Mouse (Mus musculus): ENCODE data around the gene Spats2l.
A peak's percentile ranks its signal among the peaks of the same experiment; 100 is the strongest.

Gene Spats2l

DNA sequence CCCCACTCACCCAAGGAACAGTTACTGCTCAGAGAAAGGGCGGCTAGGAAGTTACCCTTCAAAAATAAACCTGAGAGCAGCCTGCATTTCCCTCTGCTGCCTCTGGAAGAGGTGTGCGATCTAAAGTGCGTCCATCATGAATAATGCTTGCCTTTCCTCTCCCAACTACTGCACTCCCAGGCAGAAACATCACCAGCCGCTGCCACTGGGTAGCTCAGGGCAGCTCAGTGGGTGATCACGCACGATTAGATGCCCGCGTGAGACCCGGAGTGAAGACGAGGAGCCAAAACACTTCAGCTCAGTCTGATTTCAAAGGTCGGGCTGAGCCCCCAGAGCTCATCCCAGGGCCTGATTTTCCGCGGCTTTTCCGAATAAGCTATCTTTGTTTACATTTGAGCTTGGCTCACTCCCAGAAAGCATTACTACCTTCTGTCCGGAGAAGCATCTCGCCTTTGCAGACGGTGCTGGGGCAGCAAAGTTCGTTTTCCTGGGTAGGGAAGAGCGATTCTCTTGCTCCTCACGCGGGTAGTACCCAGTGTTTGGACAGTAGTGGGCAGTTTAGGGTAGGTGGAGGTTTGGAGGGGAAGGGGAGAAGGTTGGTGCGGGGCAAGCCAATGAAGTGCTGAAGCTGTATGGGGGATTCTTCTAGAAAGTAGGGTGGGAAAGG lies at the start of gene Spats2l:
Gene Spats2l, plus strand, starts transcription at position 162 of the 667 bp plus-strand sequence.
- peak; percentile 48 to 59 for DNase-seq (ENCODE audit: low spot score in 2 of 2)

GRCm38 (mm10) chr1:57725268-57725667 lies 48.7 kb upstream of the Spats2l start:
- no peak for DNase-seq (ENCODE audit: low spot score in 2 of 2)

DNA sequence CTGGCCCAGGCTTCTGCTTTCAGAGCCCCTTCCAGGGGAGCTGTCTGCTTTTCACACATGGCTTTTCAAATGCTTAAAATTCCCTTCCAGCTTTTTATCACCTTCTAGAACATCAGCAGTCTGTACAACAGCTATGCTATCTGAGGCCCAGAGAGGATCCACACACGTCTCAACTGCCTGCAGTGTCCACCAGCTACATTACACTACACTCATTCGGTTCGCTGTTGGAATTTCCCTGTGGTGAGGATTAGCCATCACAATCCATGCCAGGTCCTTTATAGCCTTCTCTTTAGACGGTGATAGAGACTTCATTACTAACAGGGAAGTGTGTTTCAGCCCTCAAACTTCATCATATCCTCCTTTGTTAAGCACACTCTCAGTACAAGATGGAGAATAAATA lies 38.1 kb upstream of the Spats2l start:
- no peak for DNase-seq (ENCODE audit: low spot score in 2 of 2)

- no peak for DNase-seq (ENCODE audit: low spot score in 2 of 2)
These were observed 32.2 kb upstream of the Spats2l start for GRCm38 (mm10) chr1:57741740-57742139.

DNA sequence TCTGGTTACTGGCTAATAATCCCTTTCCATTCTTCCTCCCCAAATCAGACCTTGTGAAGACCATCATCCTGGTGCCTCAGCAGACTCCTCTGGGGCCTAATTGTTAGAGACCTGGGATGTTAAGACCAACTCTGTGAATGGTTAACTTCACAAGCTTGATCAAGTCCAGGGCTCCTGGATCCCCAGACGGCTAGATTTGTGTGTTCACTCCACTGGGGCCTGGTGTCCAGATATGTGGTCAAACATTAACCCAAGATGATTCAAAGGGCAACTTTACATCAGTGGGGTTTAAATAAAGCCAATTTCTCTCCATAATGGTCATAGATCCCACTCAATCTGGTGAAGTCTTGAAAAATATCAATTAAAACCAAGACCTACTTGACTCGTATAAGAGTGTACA lies 31.7 kb upstream of the Spats2l start:
- DNase-seq (ENCODE audit: low spot score in 2 of 2): no peak

- DNase-seq (ENCODE audit: low spot score in 2 of 2): peak in 1 of 2 experiments; percentile 4
These were observed 22.2 kb upstream of the Spats2l start for GRCm38 (mm10) chr1:57751781-57752180.

- no peak for DNase-seq (ENCODE audit: low spot score in 2 of 2)
These were observed 7.6 kb upstream of the Spats2l start for GRCm38 (mm10) chr1:57766396-57766795.

DNA sequence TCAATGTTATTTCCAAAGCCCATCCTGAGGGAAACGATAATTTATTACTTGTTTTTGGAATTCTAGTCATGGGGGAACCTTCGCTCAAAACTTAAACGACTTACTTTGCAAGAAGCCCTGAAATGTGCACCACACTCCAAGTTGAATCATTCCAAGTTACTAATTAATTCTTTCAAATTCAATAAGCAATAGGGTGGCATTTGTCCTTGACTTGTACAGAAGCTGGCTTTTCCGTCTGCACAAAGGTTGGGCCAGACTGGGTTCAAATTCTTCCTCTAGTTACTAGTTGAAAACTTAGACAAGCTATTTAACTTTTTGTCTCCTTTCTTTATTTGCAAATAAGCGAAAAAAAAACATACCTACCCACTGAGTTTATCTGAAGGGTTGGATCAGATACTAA lies 636 bp upstream of the Spats2l start:
- DNase-seq (ENCODE audit: low spot score in 2 of 2): no peak

DNA sequence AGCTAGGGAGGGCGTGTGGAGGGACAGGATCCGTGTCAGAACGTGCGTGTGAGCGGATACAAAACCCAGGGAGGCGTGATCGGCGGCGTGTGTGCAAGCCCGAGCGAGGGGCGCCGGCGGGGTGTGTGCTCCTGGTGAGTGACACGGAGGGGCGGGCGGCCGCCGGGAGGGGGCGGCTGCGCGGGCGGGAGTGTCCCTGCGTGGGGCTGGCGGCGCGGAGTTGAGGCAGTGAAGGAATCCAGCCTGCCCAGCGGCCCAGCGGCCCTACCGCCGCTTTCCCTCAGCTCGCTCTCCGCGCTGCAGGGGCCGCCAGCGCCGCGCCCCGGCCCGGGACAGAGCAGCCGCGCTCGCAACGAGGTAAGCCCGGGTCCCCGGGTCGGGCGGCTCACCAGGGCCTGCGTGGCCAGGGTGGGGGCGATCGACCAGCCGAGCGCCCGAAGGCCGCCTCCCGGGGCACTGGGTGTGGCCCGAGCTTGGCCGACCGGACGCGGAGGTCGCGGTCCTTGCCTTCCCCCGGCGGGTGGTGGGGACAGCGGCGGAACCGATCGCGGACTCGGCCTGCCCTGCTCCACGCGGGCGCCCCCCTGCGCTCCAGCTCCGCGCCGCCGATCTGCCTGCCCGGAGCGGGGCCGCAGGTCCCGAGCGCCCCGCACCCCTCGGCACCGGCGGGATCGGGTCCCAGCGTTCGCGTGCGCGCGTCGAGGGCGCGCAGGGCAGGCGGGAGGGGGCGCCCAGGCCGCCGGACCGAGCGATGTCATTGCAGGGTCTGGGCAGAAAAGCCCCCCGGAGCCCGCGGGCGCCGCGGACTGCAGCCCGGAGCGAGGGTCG lies 920 bp downstream of the Spats2l start:
- peak; percentile 50 to 60 for DNase-seq (ENCODE audit: low spot score in 2 of 2)

GRCm38 (mm10) chr1:57775496-57775790 lies 1.5 kb downstream of the Spats2l start:
- DNase-seq (ENCODE audit: low spot score in 2 of 2): peak; percentile 32 to 36

DNA sequence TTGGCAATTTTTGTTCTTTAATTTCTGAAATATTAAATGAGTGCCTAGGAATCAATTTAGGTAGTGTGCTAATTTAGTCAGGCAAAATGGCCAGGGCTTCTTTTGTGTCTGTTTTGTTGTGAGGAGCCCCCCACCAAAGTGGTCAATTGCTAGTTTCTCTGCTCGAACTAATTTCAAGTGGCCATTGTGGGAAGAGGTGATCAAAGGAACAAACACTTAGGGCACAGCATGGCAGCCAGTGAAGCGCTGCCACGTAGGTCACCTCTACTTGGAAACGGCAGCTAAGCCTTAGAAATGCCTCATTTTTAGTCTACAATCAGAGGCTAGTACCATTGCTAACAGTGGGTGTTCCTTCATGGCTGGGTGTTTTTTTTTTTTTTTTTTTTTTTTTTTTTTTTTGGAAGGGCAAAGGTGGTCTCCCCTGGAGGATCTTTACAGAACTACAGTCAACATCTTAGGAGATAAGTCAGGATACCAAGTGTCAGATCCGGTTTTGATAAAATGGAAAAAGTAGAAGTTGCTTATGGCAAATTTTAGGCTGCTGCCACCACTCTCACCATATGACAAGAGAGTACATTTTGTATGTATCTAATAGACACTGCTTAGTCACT lies 2.8 kb downstream of the Spats2l start:
- no peak for DNase-seq (ENCODE audit: low spot score in 2 of 2)

GRCm38 (mm10) chr1:57784300-57784699 lies 10.3 kb downstream of the Spats2l start:
- DNase-seq (ENCODE audit: low spot score in 2 of 2): no peak

DNA sequence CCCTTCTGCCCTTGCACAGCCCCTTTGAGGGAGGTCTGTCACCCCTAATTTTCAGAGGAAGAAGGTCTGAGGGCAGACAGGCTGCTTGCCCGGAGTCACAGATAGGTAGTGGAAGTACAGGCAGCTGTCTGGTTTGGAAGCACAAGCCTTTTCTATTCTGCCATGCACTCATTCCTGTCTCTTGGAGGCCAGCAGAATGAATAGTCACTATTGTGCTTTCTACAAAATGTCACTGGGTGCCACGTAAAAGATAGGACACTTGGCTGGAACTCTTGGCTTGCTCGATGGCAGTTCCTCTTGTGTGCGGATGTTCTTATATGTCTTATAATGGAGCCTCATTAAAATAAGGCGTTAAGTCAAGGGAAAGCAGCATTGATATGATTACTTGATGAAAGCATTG lies 15.9 kb downstream of the Spats2l start:
- no peak for DNase-seq (ENCODE audit: low spot score in 2 of 2)

GRCm38 (mm10) chr1:57792212-57792611 lies 18.2 kb downstream of the Spats2l start:
- no peak for DNase-seq (ENCODE audit: low spot score in 2 of 2)

DNA sequence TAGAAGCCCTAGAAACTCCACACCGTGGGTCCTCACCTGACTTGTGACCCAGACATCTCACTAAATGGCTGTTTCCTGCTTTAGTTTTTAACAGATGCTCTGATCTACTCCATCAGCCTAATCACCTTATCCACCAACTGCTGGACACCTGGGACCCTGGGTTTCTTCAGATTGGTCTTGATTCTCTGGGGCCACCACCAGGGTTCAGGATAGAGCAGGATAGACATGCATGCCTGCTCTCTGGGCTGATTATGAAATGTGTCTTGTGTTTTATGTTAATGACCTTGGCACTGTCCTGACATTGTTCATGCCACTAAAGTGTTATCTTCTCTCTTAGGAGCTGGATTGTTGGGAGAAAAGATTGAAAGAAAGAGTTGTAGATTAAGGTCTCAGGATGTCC lies 21.9 kb downstream of the Spats2l start:
- DNase-seq (ENCODE audit: low spot score in 2 of 2): no peak

DNA sequence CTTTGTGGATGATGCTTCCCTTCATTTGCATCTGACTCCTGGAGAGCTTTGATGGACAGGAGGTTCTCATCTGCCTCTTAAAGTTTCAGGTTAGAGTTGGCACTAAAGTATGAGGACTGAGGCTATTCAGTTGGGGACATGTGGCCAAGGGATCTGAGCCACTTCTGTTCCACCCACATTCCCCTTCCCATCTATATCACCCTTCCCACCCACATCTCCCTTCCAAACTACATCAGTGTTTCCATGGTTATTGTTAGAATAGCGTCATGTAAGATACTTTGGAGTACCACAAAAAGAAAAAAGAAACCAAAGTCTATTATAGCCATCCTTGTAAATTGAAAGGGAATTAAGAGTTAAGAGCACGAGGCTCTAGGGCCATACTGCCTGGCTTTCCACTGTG lies 25.4 kb downstream of the Spats2l start:
- DNase-seq (ENCODE audit: low spot score in 2 of 2): no peak

DNA sequence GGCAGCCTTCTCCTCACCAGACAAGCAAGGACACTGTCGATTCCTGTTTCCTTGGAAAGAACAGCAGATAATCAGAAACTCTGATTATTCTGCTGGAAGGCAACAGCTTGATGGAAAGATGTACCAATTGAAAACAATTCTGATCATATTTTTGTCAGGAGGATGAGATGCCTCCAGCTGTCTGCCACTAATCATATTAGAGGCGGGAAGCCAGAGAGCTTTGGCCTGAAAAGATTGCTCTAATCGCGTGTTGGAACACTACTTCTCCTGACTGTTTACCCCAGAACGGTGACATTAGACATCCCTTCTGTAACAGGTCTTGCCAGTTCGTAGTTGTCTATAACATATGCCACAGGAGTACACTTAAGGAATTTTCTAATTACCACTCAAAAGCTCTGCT lies 26.9 kb downstream of the Spats2l start:
- no peak for DNase-seq (ENCODE audit: low spot score in 2 of 2)

- DNase-seq (ENCODE audit: low spot score in 2 of 2): no peak
These were observed 32.2 kb downstream of the Spats2l start for GRCm38 (mm10) chr1:57806126-57806525.

- DNase-seq (ENCODE audit: low spot score in 2 of 2): no peak
These were observed 33.9 kb downstream of the Spats2l start for GRCm38 (mm10) chr1:57807882-57808281.

DNA sequence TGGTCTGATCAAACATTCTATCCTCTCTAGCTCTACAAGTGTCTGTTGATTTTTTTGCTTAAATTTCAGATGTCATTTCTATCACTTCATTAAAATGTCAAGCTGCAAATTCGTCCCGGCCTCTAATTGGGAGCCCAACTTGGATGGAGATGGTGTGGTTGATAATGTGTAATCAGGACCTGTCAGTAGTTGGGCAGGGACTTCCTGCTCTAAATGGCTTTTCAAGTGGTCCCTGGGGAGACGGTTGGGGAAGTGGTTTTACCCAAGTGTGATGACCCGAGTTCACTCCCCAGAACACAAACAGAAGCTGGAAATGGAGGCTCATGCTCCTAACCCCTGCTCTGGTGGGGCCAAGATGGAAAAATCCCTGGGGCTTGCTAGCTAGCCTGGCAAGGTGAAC lies 36.3 kb downstream of the Spats2l start:
- no peak for DNase-seq (ENCODE audit: low spot score in 2 of 2)

- no peak for DNase-seq (ENCODE audit: low spot score in 2 of 2)
These were observed 43.1 kb downstream of the Spats2l start for GRCm38 (mm10) chr1:57817103-57817502.

- no peak for DNase-seq (ENCODE audit: low spot score in 2 of 2)
These were observed 46.6 kb downstream of the Spats2l start for GRCm38 (mm10) chr1:57820428-57820997.
